Mouse (Mus musculus) stomach, postnatal 0 days (tissue): ENCODE results near the gene Syt6.

Source experiments
- CTCF ChIP-seq: IDR thresholded peaks from 2 replicates; pipeline ENCODE4 v1.5.1; 2016; ENCODE audit warnings: antibody characterized with exemption, low read depth, mild to moderate bottlenecking, moderate library complexity
- EP300 ChIP-seq: optimal IDR thresholded peaks from 2 replicates; pipeline ENCODE3; 2016; ENCODE audit warnings: antibody characterized with exemption

GRCm38 (mm10) chr3:103534036-103534435, 41.0 kb upstream of the Syt6 start:
- TF ChIP-seq CTCF (no peak), EP300 (no peak)
